Mouse (Mus musculus) kidney, embryonic 14.5 days (tissue): Measurements from ENCODE around the gene Stk36. TPM values are rescaled to one million over a fixed set of nuclear protein-coding genes. Genes with fewer than 3 reads are reported as not detected.

ENCODE experiments used
- ATAC-seq: fragments of 200-750 bp; cut with Nextera tagmentation; 2 replicates; pipeline ENCODE4 v1.8.0; 2017; ENCODE audit warnings: moderate number of reproducible peaks, mild to moderate bottlenecking, moderate TSS enrichment, moderate library complexity; ENCODE audit not compliant: low FRiP score, low TSS enrichment
- H3K27ac ChIP-seq: fragments of 300-500 bp; sonication (generic); 2 replicates; pipeline ENCODE4 v1.5.1; 2014; ENCODE audit warnings: low read depth, mild to moderate bottlenecking, low read length, moderate library complexity, mixed read lengths
- H3K27me3 ChIP-seq: fragments of 300-500 bp; sonication (generic); 2 replicates; pipeline ENCODE4 v1.6.1; 2014; ENCODE audit warnings: mild to moderate bottlenecking, low read length; ENCODE audit not compliant: control insufficient read depth, insufficient read depth
- H3K36me3 ChIP-seq: fragments of 300-500 bp; sonication (generic); 2 replicates; pipeline ENCODE4 v1.6.1; 2014; ENCODE audit warnings: low read length, mixed read lengths; ENCODE audit not compliant: control insufficient read depth, insufficient read depth
- H3K4me1 ChIP-seq: fragments of 300-500 bp; sonication (generic); 2 replicates; pipeline ENCODE4 v1.6.1; 2014; ENCODE audit warnings: low read length, mixed read lengths; ENCODE audit not compliant: control insufficient read depth, insufficient read depth
- H3K4me2 ChIP-seq: fragments of 300-500 bp; sonication (generic); replicated peaks from 2 replicates; pipeline ENCODE4 v1.6.1; 2014; ENCODE audit warnings: low read depth, mild to moderate bottlenecking, low read length
- H3K4me3 ChIP-seq: fragments of 300-500 bp; sonication (generic); 2 replicates; pipeline ENCODE4 v1.5.1; 2014; ENCODE audit warnings: mild to moderate bottlenecking, low read length
- H3K9ac ChIP-seq: fragments of 300-500 bp; sonication (generic); 2 replicates; pipeline ENCODE4 v1.6.1; 2014; ENCODE audit warnings: low read depth, mild to moderate bottlenecking, low read length, moderate library complexity
- H3K9me3 ChIP-seq: fragments of 300-500 bp; sonication (generic); 2 replicates; pipeline ENCODE4 v1.6.1; 2016; ENCODE audit warnings: low read length; ENCODE audit not compliant: control insufficient read depth
- WGBS: fragments of 180-500 bp; shearing (Covaris S2); extraction: QIAGEN DNeasy Blood & Tissue Kit; methylation state at CpG from one replicate; pipeline ENCODE4 v1.1.7; 2014; 5-methylcytosine and 5-hydroxymethylcytosine counted together
- microRNA-seq: library from miRNA; unstranded; fragments of <30 nt; microRNA quantifications from one replicate; pipeline ENCODE4, GENCODE M21; 2016
- polyA plus RNA-seq: library from polyadenylated mRNA; unstranded; fragments of >200 nt; fragmentation: Nextera tagmentation; extraction: Ambion mirVana; gene quantifications from 2 replicates; pipeline ENCODE4 v1.2.1, GENCODE M21; 2014

Gene Stk36
- polyA plus RNA-seq, 1 experiment from 2014 or later, result 7.5 TPM

- Histone ChIP-seq H3K27ac (peak overlapping the region; percentile 80), H3K9me3 (no peaks in the 10 kb centered on the region), H3K27me3 (no peaks in the 10 kb centered on the region), H3K4me3 (peak overlapping the region; percentile 76), H3K4me2 (peak overlapping the region; percentile 70), H3K36me3 (no peaks in the 10 kb centered on the region; the same call in 1 of the 2 replicates), H3K4me1 (no peaks in the 10 kb centered on the region), H3K9ac (peak overlapping the region; percentile 83)
- 2% methylated on average over 13 of the region's 13 CpGs for WGBS
- no peak for ATAC-seq
Observed at GRCm38 (mm10) chr1:74662253-74662865, 61.1 kb downstream of the Stk36 start.

- no peaks in the 10 kb centered on the region; the same call in 1 of the 2 replicates for H3K36me3 ChIP-seq
- ATAC-seq, result no peak
- H3K4me2 ChIP-seq, result no peak overlapping the region
- H3K27ac ChIP-seq, result no peak overlapping the region
- no peaks in the 10 kb centered on the region for H3K27me3 ChIP-seq
- 63% methylated on average over 6 of the region's 6 CpGs for WGBS
- no peaks in the 10 kb centered on the region for H3K4me1 ChIP-seq
- H3K9ac ChIP-seq, result no peak overlapping the region
- H3K4me3 ChIP-seq, result no peak overlapping the region
- H3K9me3 ChIP-seq, result no peaks in the 10 kb centered on the region
Observed at GRCm38 (mm10) chr1:74665153-74665552, 63.9 kb downstream of the Stk36 start.

GRCm38 (mm10) chr1:74668371-74668770 is 67.1 kb downstream of the Stk36 start:
- H3K4me1 ChIP-seq, result no peaks in the 10 kb centered on the region
- no peaks in the 10 kb centered on the region for H3K9me3 ChIP-seq
- H3K36me3 ChIP-seq, result peaks cover 10% of the 10 kb centered on the region; the same call in 1 of the 2 replicates
- H3K27me3 ChIP-seq, result no peaks in the 10 kb centered on the region
- no peak overlapping the region for H3K27ac ChIP-seq
- no peak overlapping the region for H3K9ac ChIP-seq
- 84% methylated on average over 3 of the region's 3 CpGs for WGBS
- no peak overlapping the region for H3K4me2 ChIP-seq
- ATAC-seq, result no peak
- H3K4me3 ChIP-seq, result no peak overlapping the region

- no peaks in the 10 kb centered on the region for H3K9me3 ChIP-seq
- H3K36me3 ChIP-seq, result peaks cover 15% of the 10 kb centered on the region; the same call in 1 of the 2 replicates
- H3K9ac ChIP-seq, result no peak overlapping the region
- no peak overlapping the region for H3K4me3 ChIP-seq
- no peak overlapping the region for H3K27ac ChIP-seq
- no peaks in the 10 kb centered on the region for H3K4me1 ChIP-seq
- 70% methylated on average over 7 of the region's 7 CpGs for WGBS
- no peaks in the 10 kb centered on the region for H3K27me3 ChIP-seq
- H3K4me2 ChIP-seq, result no peak overlapping the region
- no peak for ATAC-seq
Observed at GRCm38 (mm10) chr1:74672731-74673130, 71.5 kb downstream of the Stk36 start.

- Histone ChIP-seq H3K4me1 (no peaks in the 10 kb centered on the region), H3K36me3 (peaks cover 50% of the 10 kb centered on the region), H3K4me2 (no peak overlapping the region), H3K27me3 (no peaks in the 10 kb centered on the region), H3K27ac (no peak overlapping the region), H3K9me3 (no peaks in the 10 kb centered on the region), H3K9ac (no peak overlapping the region), H3K4me3 (no peak overlapping the region)
- WGBS, result 96% methylated on average over 3 of the region's 3 CpGs
- ATAC-seq, result no peak
Observed at GRCm38 (mm10) chr1:74676863-74677262, 75.6 kb downstream of the Stk36 start.

- H3K9me3 ChIP-seq, result no peaks in the 10 kb centered on the region
- no peak overlapping the region for H3K4me2 ChIP-seq
- 78% methylated on average over 1 of the region's 1 CpGs for WGBS
- no peak for ATAC-seq
- H3K36me3 ChIP-seq, result peaks cover 50% of the 10 kb centered on the region
- H3K27me3 ChIP-seq, result no peaks in the 10 kb centered on the region
- no peak overlapping the region for H3K4me3 ChIP-seq
- no peaks in the 10 kb centered on the region for H3K4me1 ChIP-seq
- H3K27ac ChIP-seq, result no peak overlapping the region
- no peak overlapping the region for H3K9ac ChIP-seq
Observed at GRCm38 (mm10) chr1:74677843-74678242, 76.6 kb downstream of the Stk36 start.

Small RNAs within 50 kb of the gene (microRNA-seq; reads per million reads assigned to microRNA genes)
- not detected for gene Gm25035

Other genes starting within 250 kb of the Stk36 start
- gene Catip, start 239.3 kb upstream of the Stk36 start, polyA plus RNA-seq, result 0.44 and 0.79 TPM in 2 replicates
- 2.0 and 5.2 TPM in 2 replicates for gene Slc11a1, start 226.2 kb upstream of the Stk36 start, polyA plus RNA-seq
- gene Ctdsp1, start 209.9 kb upstream of the Stk36 start, polyA plus RNA-seq, result 66.7 and 86.0 TPM in 2 replicates
- gene Vil1, start 192.1 kb upstream of the Stk36 start, polyA plus RNA-seq, result 2.8 and 6.7 TPM in 2 replicates
- gene Cnot9, start 95.4 kb upstream of the Stk36 start, polyA plus RNA-seq, result 76.1 and 92.9 TPM in 2 replicates
- gene Plcd4, start 58.6 kb upstream of the Stk36 start, polyA plus RNA-seq, result 1.0 and 1.2 TPM in 2 replicates
- gene Usp37, start 57.2 kb upstream of the Stk36 start, polyA plus RNA-seq, result 31.9 and 43.9 TPM in 2 replicates
- 5.8 and 10.5 TPM in 2 replicates for gene Zfp142, start 13.2 kb upstream of the Stk36 start, polyA plus RNA-seq
- 14.4 and 18.9 TPM in 2 replicates for gene Bcs1l, start 13.2 kb upstream of the Stk36 start, polyA plus RNA-seq
- 8.1 and 28.3 TPM in 2 replicates for gene Rnf25, start within 50 bp of the Stk36 start, polyA plus RNA-seq
- gene Ttll4, start 60.3 kb downstream of the Stk36 start, polyA plus RNA-seq, result 13.4 and 26.1 TPM in 2 replicates
- gene Cyp27a1, start 112.1 kb downstream of the Stk36 start, polyA plus RNA-seq, result 6.3 and 8.1 TPM in 2 replicates
- gene Prkag3, start 147.8 kb downstream of the Stk36 start, polyA plus RNA-seq, result 0.13 and 0.15 TPM in 2 replicates
- gene Wnt6, start 170.4 kb downstream of the Stk36 start, polyA plus RNA-seq, result 3.1 and 3.4 TPM in 2 replicates
- gene Wnt10a, start 190.1 kb downstream of the Stk36 start, polyA plus RNA-seq, result 0.70 and 0.91 TPM in 2 replicates